8 mouse cellular contexts compared by ENCODE assay signal in genomic region chr6:59180376-59180996, GRCm38 (mm10). TPM values are rescaled to one million over a fixed set of nuclear protein-coding genes. Genes with fewer than 3 reads are reported as not detected.
DNase-seq lines count a peak whose midpoint lies in the region; ATAC-seq and TF ChIP-seq lines count a peak whose summit lies in the region.
"Had no signal": no experiment of that assay in that cellular context is flagged by ENCODE, and none has a peak within 500 bp of the region (broad histone marks: within the 10 kb centered on the region; RNA-seq: fewer than 3 reads in every experiment).

No protein-coding gene starts in this region.

- peak; percentile 77 for DNase-seq in MEL (ENCODE audit: low read depth, low spot score)
- DNase-seq in adrenal gland, postnatal 25 days, result peak; percentile 5
- DNase-seq in large intestine, adult 2 months (ENCODE audit: low read depth, low spot score), result peak; percentile 60
- peak; percentile 86 for DNase-seq in lung, postnatal 0 days (ENCODE audit: low spot score)
- peak; percentile 60 for DNase-seq in retina, postnatal 7 days (ENCODE audit: low read depth, low spot score)

- H3K4me2 ChIP-seq in embryonic facial prominence, embryonic 12.5 days (replicated peaks), result no peak overlapping the region
- no peak overlapping the region for H3K4me2 ChIP-seq in lung, postnatal 0 days (replicated peaks; ENCODE audit: low read depth, low read length)
- H3K4me2 ChIP-seq: limb, embryonic 15.5 days had no signal

- no peak for TF ChIP-seq EP300 in MEL (IDR thresholded peaks at IDR 0.05; ENCODE audit: low read depth in 1 of 2, low read length in 2 of 2)
- no peak for TF ChIP-seq EP300 in lung, postnatal 0 days (IDR thresholded peaks at IDR 0.05)

- peak; percentile 60; the same call in 1 of the 2 replicates for ATAC-seq in embryonic facial prominence, embryonic 12.5 days (ENCODE audit: insufficient number of reproducible peaks, insufficient read depth, low FRiP score, low TSS enrichment)
- ATAC-seq in hematopoietic stem cell, adult 5-6 weeks (replicated peaks in 1 of 2; ENCODE audit: insufficient read depth in 1 of 2, low FRiP score in 2 of 2, low TSS enrichment in 1 of 2, low read depth in 1 of 2, poor library complexity in 2 of 2, severe bottlenecking in 2 of 2), result peak; percentile 88 to 90
- ATAC-seq in lung, postnatal 0 days, result peak; percentile 65

- 46% methylated on average over 7 of the region's 7 CpGs for whole genome bisulfite sequencing in embryonic facial prominence, embryonic 12.5 days
- 30% methylated on average over 7 of the region's 7 CpGs for WGBS in large intestine, adult 2 months
- 34% methylated on average over 7 of the region's 7 CpGs for WGBS in lung, postnatal 0 days

- TF ChIP-seq CTCF in MEL (IDR thresholded peaks at IDR 0.05 in 2 of 3, conservative IDR thresholded peaks at IDR 0.05 in 1 of 3; ENCODE audit: control insufficient read depth in 1 of 3, insufficient read depth in 1 of 3, low read depth in 2 of 3, low read length in 3 of 3, poor library complexity in 1 of 3, severe bottlenecking in 1 of 3), result peak; percentile 32 to 89 (median 42); a peak in 5 of 6 replicates
- peak; percentile 89 for TF ChIP-seq CTCF in lung, postnatal 0 days (IDR thresholded peaks at IDR 0.05)

- no peaks in the 10 kb centered on the region for H3K79me2 ChIP-seq in MEL (ENCODE audit: control insufficient read depth, insufficient read depth, low read length, poor library complexity)

- no peak overlapping the region for H3K4me3 ChIP-seq in MEL (ENCODE audit: control insufficient read depth in 1 of 2, insufficient read depth in 1 of 2, low read depth in 2 of 2, low read length in 2 of 2)
- H3K4me3 ChIP-seq in embryonic facial prominence, embryonic 12.5 days, result no peak overlapping the region
- H3K4me3 ChIP-seq in lung, postnatal 0 days (ENCODE audit: low read depth, low read length), result no peak overlapping the region
- H3K4me3 ChIP-seq: limb, embryonic 15.5 days had no signal

- TF ChIP-seq RAD21 in MEL (IDR thresholded peaks at IDR 0.05; ENCODE audit: low read depth, low read length), result peak; percentile 93

- H3K27ac ChIP-seq in MEL (ENCODE audit: control insufficient read depth, low read depth, low read length), result no peak overlapping the region
- H3K27ac ChIP-seq in embryonic facial prominence, embryonic 12.5 days, result no peak overlapping the region
- no peak overlapping the region for H3K27ac ChIP-seq in lung, postnatal 0 days (ENCODE audit: low read length)
- H3K27ac ChIP-seq: limb, embryonic 15.5 days had no signal

- no peak for TF ChIP-seq POLR2A in MEL (IDR thresholded peaks at IDR 0.05; ENCODE audit: control insufficient read depth in 1 of 2, insufficient read depth in 1 of 2, low read depth in 1 of 2, low read length in 2 of 2, poor library complexity in 1 of 2)

- H3K9me3 ChIP-seq in MEL (replicated peaks; ENCODE audit: insufficient read depth, low read length), result no peaks in the 10 kb centered on the region
- no peaks in the 10 kb centered on the region for H3K9me3 ChIP-seq in embryonic facial prominence, embryonic 12.5 days
- H3K9me3 ChIP-seq in lung, postnatal 0 days (ENCODE audit: low read length), result no peaks in the 10 kb centered on the region
- H3K9me3 ChIP-seq: limb, embryonic 15.5 days had no signal

- H3K27me3 ChIP-seq in MEL (ENCODE audit: control insufficient read depth in 1 of 2, insufficient read depth in 2 of 2, low read length in 2 of 2), result peaks cover 0 to 3% of the 10 kb centered on the region in 2 experiments; a peak in 1 of 4 replicates
- no peaks in the 10 kb centered on the region for H3K27me3 ChIP-seq in embryonic facial prominence, embryonic 12.5 days
- no peaks in the 10 kb centered on the region for H3K27me3 ChIP-seq in lung, postnatal 0 days (replicated peaks; ENCODE audit: insufficient read depth, low read length)
- H3K27me3 ChIP-seq: limb, embryonic 15.5 days had no signal

- H3K4me1 ChIP-seq in MEL (ENCODE audit: control insufficient read depth in 1 of 2, insufficient read depth in 2 of 2, low read length in 2 of 2), result no peaks in the 10 kb centered on the region
- no peaks in the 10 kb centered on the region for H3K4me1 ChIP-seq in embryonic facial prominence, embryonic 12.5 days
- no peaks in the 10 kb centered on the region for H3K4me1 ChIP-seq in lung, postnatal 0 days (ENCODE audit: insufficient read depth, low read depth, low read length)
- H3K4me1 ChIP-seq: limb, embryonic 15.5 days had no signal

- no peaks in the 10 kb centered on the region; a peak in 1 of 4 replicates for H3K36me3 ChIP-seq in MEL (ENCODE audit: control insufficient read depth in 1 of 2, insufficient read depth in 2 of 2, low read length in 2 of 2)
- no peaks in the 10 kb centered on the region for H3K36me3 ChIP-seq in embryonic facial prominence, embryonic 12.5 days
- H3K36me3 ChIP-seq in lung, postnatal 0 days (ENCODE audit: insufficient read depth, low read length), result no peaks in the 10 kb centered on the region
- H3K36me3 ChIP-seq: limb, embryonic 15.5 days had no signal

- no peak overlapping the region for H3K9ac ChIP-seq in MEL (ENCODE audit: control insufficient read depth, low read depth, low read length, poor library complexity, severe bottlenecking)
- no peak overlapping the region for H3K9ac ChIP-seq in embryonic facial prominence, embryonic 12.5 days
- H3K9ac ChIP-seq in lung, postnatal 0 days (replicated peaks; ENCODE audit: low read depth), result no peak overlapping the region
- H3K9ac ChIP-seq: limb, embryonic 15.5 days had no signal

TF ChIP-seq in MEL, 35 proteins besides CTCF, POLR2A, EP300 and RAD21:
- TF ChIP-seq ZKSCAN1 (IDR thresholded peaks at IDR 0.05; ENCODE audit: low read depth, low read length), result no peak
- TF ChIP-seq UBTF (IDR thresholded peaks at IDR 0.05; ENCODE audit: borderline replicate concordance, insufficient read depth, low read depth, low read length), result no peak
- TF ChIP-seq GABPA (IDR thresholded peaks at IDR 0.05; ENCODE audit: low read depth, low read length), result no peak
- TF ChIP-seq MYB (IDR thresholded peaks at IDR 0.05; ENCODE audit: low read depth, low read length), result no peak
- no peak for TF ChIP-seq TBP (IDR thresholded peaks at IDR 0.05; ENCODE audit: low read depth, low read length)
- TF ChIP-seq ZC3H11A (IDR thresholded peaks at IDR 0.05; ENCODE audit: low read depth, low read length), result peak; percentile 86
- no peak for TF ChIP-seq POLR2AphosphoS5 (IDR thresholded peaks at IDR 0.05; ENCODE audit: borderline replicate concordance, low read depth, low read length)
- TF ChIP-seq USF1 (IDR thresholded peaks at IDR 0.05; ENCODE audit: low read depth, low read length), result no peak
- peak; percentile 49; the same call in 1 of the 2 replicates for TF ChIP-seq MAX (IDR thresholded peaks at IDR 0.05; ENCODE audit: low read length)
- no peak for TF ChIP-seq USF2 (IDR thresholded peaks at IDR 0.05; ENCODE audit: borderline replicate concordance in 1 of 2, insufficient read depth in 1 of 2, low read depth in 1 of 2, low read length in 2 of 2)
- TF ChIP-seq CHD1 (IDR thresholded peaks at IDR 0.05; ENCODE audit: low read depth, low read length), result no peak
- no peak for TF ChIP-seq TCF12 (IDR thresholded peaks at IDR 0.05; ENCODE audit: low read depth, low read length)
- TF ChIP-seq ETS1 (IDR thresholded peaks at IDR 0.05; ENCODE audit: low read depth, low read length), result no peak
- no peak for TF ChIP-seq MAZ (IDR thresholded peaks at IDR 0.05; ENCODE audit: low read depth, low read length)
- no peak for TF ChIP-seq E2F4 (IDR thresholded peaks at IDR 0.05; ENCODE audit: borderline replicate concordance, low read depth, low read length)
- TF ChIP-seq MXI1 (IDR thresholded peaks at IDR 0.05; ENCODE audit: low read depth, low read length), result no peak
- TF ChIP-seq NELFE (IDR thresholded peaks at IDR 0.05; ENCODE audit: low read depth, low read length), result no peak
- TF ChIP-seq KAT2A (conservative IDR thresholded peaks at IDR 0.05; ENCODE audit: low read depth, low read length), result no peak
- TF ChIP-seq POLR2AphosphoS2 (IDR thresholded peaks at IDR 0.05; ENCODE audit: low read length), result no peak
- TF ChIP-seq CHD2 (IDR thresholded peaks at IDR 0.05; ENCODE audit: low read length), result no peak
- TF ChIP-seq SMC3 (IDR thresholded peaks at IDR 0.05; ENCODE audit: low read depth, low read length), result peak; percentile 92
TF ChIP-seq in MEL: peak in this region for 3.

RNA-seq across cellular contexts. Expression of gene Tigd2, which starts 28.2 kb away (rescaled TPM):
- 7.2 and 7.6 TPM in 2 replicates for total RNA-seq in MEL (2012; rRNA removed)
- polyA plus RNA-seq in MEL (2012; ENCODE audit: insufficient read depth in 1 of 2, insufficient read length in 2 of 2, low read depth in 1 of 2, low replicate concordance in 2 of 2, missing spikeins in 1 of 2), result 10 to 100 TPM in 1 of 2 experiments, 1 to 10 TPM in 1; 7.5 to 64.5 TPM
- 19.3 and 20.0 TPM in 2 replicates for total RNA-seq in adrenal gland, postnatal 25 days (2021)
- 12.5 and 12.9 TPM in 2 replicates for polyA plus RNA-seq in embryonic facial prominence, embryonic 12.5 days (2016; fragmentation: Nextera tagmentation; extraction: Ambion mirVana)
- 26.4 and 27.7 TPM in 2 replicates for total RNA-seq in hematopoietic stem cell, adult 5-6 weeks (2017)
- 1.4 and 2.2 TPM in 2 replicates for polyA plus RNA-seq in large intestine, adult 2 months (2012; rRNA removed)
- 17.3 and 19.9 TPM in 2 replicates for polyA plus RNA-seq in lung, postnatal 0 days (2015; fragmentation: Nextera tagmentation; extraction: Ambion mirVana)

Comparison
In these comparisons a context has a peak if more than half of its experiments do, and no peak if none do; other contexts are left out.
1. DNase-seq: peak in every context shown above with its lines; median percentile 86 in lung, postnatal 0 days; 77 in MEL; 60 in large intestine, adult 2 months; 60 in retina, postnatal 7 days; 5 in adrenal gland, postnatal 25 days.